In the genomic region with DNA sequence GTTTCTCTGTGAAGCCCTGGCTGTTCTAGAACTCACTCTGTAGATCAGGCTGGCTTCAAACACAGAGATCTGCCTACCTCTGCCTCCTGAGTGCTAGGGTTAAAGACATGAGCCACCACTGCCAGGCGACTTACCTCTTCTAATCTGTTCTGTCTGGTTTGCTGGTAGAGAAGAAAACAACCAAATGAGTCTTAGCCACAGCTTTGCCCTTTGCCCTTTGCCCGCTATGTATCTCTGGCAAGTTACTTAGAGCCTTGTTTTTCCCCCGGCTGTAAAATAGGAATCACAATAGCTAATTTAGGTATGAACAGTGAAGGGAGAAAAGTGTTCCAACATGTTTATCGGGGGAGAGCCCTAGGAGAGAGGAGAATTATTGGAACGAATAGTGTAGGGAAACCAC, we compare ENCODE assay signal across 24 mouse cellular contexts. TPM values are rescaled to one million over a fixed set of nuclear protein-coding genes. Genes with fewer than 3 reads are reported as not detected.
DNase-seq lines count a peak whose midpoint lies in the region; ATAC-seq and TF ChIP-seq lines count a peak whose summit lies in the region.
"Had no signal": no experiment of that assay in that cellular context is flagged by ENCODE, and none has a peak within 500 bp of the region (broad histone marks: within the 10 kb centered on the region; RNA-seq: fewer than 3 reads in every experiment).

No protein-coding gene starts in this region.

- no peak for ATAC-seq in hindbrain, embryonic 11.5 days (ENCODE audit: low FRiP score)
- ATAC-seq in hindbrain, postnatal 0 days, result no peak
- no peak for ATAC-seq in embryonic facial prominence, embryonic 12.5 days (ENCODE audit: insufficient number of reproducible peaks, insufficient read depth, low FRiP score, low TSS enrichment)
- ATAC-seq: activated CD4-positive, CD25-positive, alpha-beta regulatory T cell, adult 4 months; forebrain, embryonic 14.5 days; lung, postnatal 0 days; midbrain, embryonic 15.5 days had no signal

- H3K4me1 ChIP-seq in hindbrain, embryonic 11.5 days (replicated peaks; ENCODE audit: control insufficient read depth, insufficient read depth, low read length), result no peaks in the 10 kb centered on the region; the same call in 1 of the 2 replicates
- H3K4me1 ChIP-seq in hindbrain, postnatal 0 days (ENCODE audit: insufficient read depth, low read length), result no peaks in the 10 kb centered on the region
- peaks cover 76% of the 10 kb centered on the region for H3K4me1 ChIP-seq in embryonic facial prominence, embryonic 10.5 days
- peaks cover 37% of the 10 kb centered on the region for H3K4me1 ChIP-seq in embryonic facial prominence, embryonic 12.5 days
- H3K4me1 ChIP-seq: midbrain, embryonic 15.5 days had no signal

- H3K9ac ChIP-seq in hindbrain, embryonic 11.5 days (ENCODE audit: low read depth, low read length), result no peak overlapping the region
- no peak overlapping the region for H3K9ac ChIP-seq in hindbrain, postnatal 0 days (replicated peaks; ENCODE audit: low read length)
- no peak overlapping the region for H3K9ac ChIP-seq in embryonic facial prominence, embryonic 12.5 days
- H3K9ac ChIP-seq: midbrain, embryonic 15.5 days; stomach, embryonic 15.5 days had no signal

- H3K4me3 ChIP-seq in hindbrain, embryonic 11.5 days (ENCODE audit: low read depth, low read length), result no peak overlapping the region
- H3K4me3 ChIP-seq in hindbrain, postnatal 0 days (ENCODE audit: low read length), result no peak overlapping the region
- no peak overlapping the region for H3K4me3 ChIP-seq in embryonic facial prominence, embryonic 10.5 days
- H3K4me3 ChIP-seq in embryonic facial prominence, embryonic 12.5 days, result no peak overlapping the region
- H3K4me3 ChIP-seq: erythroblast, embryonic 14.5 days; midbrain, embryonic 15.5 days; stomach, embryonic 15.5 days had no signal

- peak overlapping the region; percentile 76 for H3K27ac ChIP-seq in hindbrain, embryonic 11.5 days (ENCODE audit: low read depth, low read length)
- H3K27ac ChIP-seq in hindbrain, postnatal 0 days, result no peak overlapping the region
- H3K27ac ChIP-seq in embryonic facial prominence, embryonic 10.5 days (replicated peaks), result peak overlapping the region; percentile 82
- H3K27ac ChIP-seq in embryonic facial prominence, embryonic 12.5 days, result peak overlapping the region; percentile 50; the same call in 1 of the 2 replicates
- H3K27ac ChIP-seq: midbrain, embryonic 15.5 days; stomach, embryonic 15.5 days had no signal

- no peaks in the 10 kb centered on the region for H3K36me3 ChIP-seq in hindbrain, embryonic 11.5 days (ENCODE audit: control insufficient read depth, insufficient read depth, low read length)
- H3K36me3 ChIP-seq in hindbrain, postnatal 0 days (ENCODE audit: insufficient read depth, low read length), result no peaks in the 10 kb centered on the region
- H3K36me3 ChIP-seq in embryonic facial prominence, embryonic 10.5 days (replicated peaks), result no peaks in the 10 kb centered on the region
- no peaks in the 10 kb centered on the region for H3K36me3 ChIP-seq in embryonic facial prominence, embryonic 12.5 days
- H3K36me3 ChIP-seq: G1E; midbrain, embryonic 15.5 days; stomach, embryonic 15.5 days had no signal

- DNase-seq in hindbrain, embryonic 11.5 days (ENCODE audit: low spot score), result no peak
- no peak for DNase-seq in hindbrain, postnatal 0 days (ENCODE audit: low spot score)
- DNase-seq in kidney, adult 8-10 months, result peak; percentile 39 to 40
- DNase-seq in kidney, postnatal 10 days, result no peak
- no peak for DNase-seq in embryonic facial prominence, embryonic 10.5 days (ENCODE audit: low spot score)
- DNase-seq in lung, postnatal 14 days, result no peak
- DNase-seq in c-Kit-positive CD71-positive TER-119-positive erythroid progenitor cells, embryonic 14.5 days (ENCODE audit: low spot score), result no peak
- DNase-seq: adrenal gland, postnatal 10 days; cerebellum, adult 11 months; cerebellum, postnatal 10 days; gastrocnemius, postnatal 14 days; heart, adult 18-20 months; heart, postnatal 10 days; layer of hippocampus, postnatal 36 days; liver; right cerebral cortex, postnatal 25 days had no signal

- no peaks in the 10 kb centered on the region for H3K27me3 ChIP-seq in hindbrain, embryonic 11.5 days (ENCODE audit: control insufficient read depth, insufficient read depth, low read length)
- H3K27me3 ChIP-seq in hindbrain, postnatal 0 days (ENCODE audit: insufficient read depth, low read length), result no peaks in the 10 kb centered on the region
- no peaks in the 10 kb centered on the region for H3K27me3 ChIP-seq in embryonic facial prominence, embryonic 10.5 days (replicated peaks; ENCODE audit: low read depth, poor library complexity, severe bottlenecking)
- H3K27me3 ChIP-seq in embryonic facial prominence, embryonic 12.5 days, result no peaks in the 10 kb centered on the region
- H3K27me3 ChIP-seq: midbrain, embryonic 15.5 days; stomach, embryonic 15.5 days had no signal

- TF ChIP-seq CTCF in hindbrain, postnatal 0 days (IDR thresholded peaks at IDR 0.05; ENCODE audit: low read depth), result no peak

- H3K9me3 ChIP-seq in hindbrain, embryonic 11.5 days (ENCODE audit: control insufficient read depth, low read length), result no peaks in the 10 kb centered on the region
- no peaks in the 10 kb centered on the region for H3K9me3 ChIP-seq in hindbrain, postnatal 0 days (ENCODE audit: low read length)
- H3K9me3 ChIP-seq in embryonic facial prominence, embryonic 10.5 days, result no peaks in the 10 kb centered on the region
- no peaks in the 10 kb centered on the region for H3K9me3 ChIP-seq in embryonic facial prominence, embryonic 12.5 days
- H3K9me3 ChIP-seq: G1E; midbrain, embryonic 15.5 days; stomach, embryonic 15.5 days had no signal

- no peak overlapping the region for H3K4me2 ChIP-seq in hindbrain, embryonic 11.5 days (replicated peaks; ENCODE audit: low read depth, low read length)
- no peak overlapping the region for H3K4me2 ChIP-seq in hindbrain, postnatal 0 days (ENCODE audit: low read depth, low read length)
- no peak overlapping the region for H3K4me2 ChIP-seq in embryonic facial prominence, embryonic 12.5 days (replicated peaks)
- H3K4me2 ChIP-seq: midbrain, embryonic 15.5 days; stomach, embryonic 15.5 days had no signal

- WGBS in hindbrain, embryonic 11.5 days, result 52% methylated on average over 5 of the region's 5 CpGs
- 61% methylated on average over 5 of the region's 5 CpGs for WGBS in hindbrain, postnatal 0 days
- WGBS in embryonic facial prominence, embryonic 10.5 days, result 29% methylated on average over 5 of the region's 5 CpGs
- WGBS in embryonic facial prominence, embryonic 12.5 days, result 22% methylated on average over 5 of the region's 5 CpGs

RNA-seq across cellular contexts. Expression of gene Vps8, which starts 18.3 kb away (rescaled TPM):
- 27.0 and 29.6 TPM in 2 replicates for polyA plus RNA-seq in hindbrain, embryonic 11.5 days (2014; fragmentation: Nextera tagmentation; extraction: Ambion mirVana)
- total RNA-seq in hindbrain, postnatal 0 days (2014; rRNA removed), result 27.9 and 39.9 TPM in 2 replicates
- polyA plus RNA-seq in hindbrain, postnatal 0 days (2015; fragmentation: Nextera tagmentation; extraction: Ambion mirVana), result 21.2 and 24.3 TPM in 2 replicates
- 16.4 and 16.6 TPM in 2 replicates for polyA plus RNA-seq in embryonic facial prominence, embryonic 10.5 days (2016; fragmentation: Nextera tagmentation; extraction: Ambion mirVana)
- 16.7 and 19.7 TPM in 2 replicates for polyA plus RNA-seq in embryonic facial prominence, embryonic 12.5 days (2016; fragmentation: Nextera tagmentation; extraction: Ambion mirVana)

Comparison
In these comparisons a context has a peak if more than half of its experiments do, and no peak if none do; other contexts are left out.
1. DNase-seq: peak in kidney, adult 8-10 months (2 of 2); none in hindbrain, embryonic 11.5 days (single experiment), hindbrain, postnatal 0 days (single experiment), kidney, postnatal 10 days (single experiment), embryonic facial prominence, embryonic 10.5 days (single experiment), lung, postnatal 14 days (single experiment) and c-Kit-positive CD71-positive TER-119-positive erythroid progenitor cells, embryonic 14.5 days (single experiment).